Mouse (Mus musculus): ENCODE data around the gene Foxp1. TPM values are rescaled to one million over a fixed set of nuclear protein-coding genes. Genes with fewer than 3 reads are reported as not detected.

The Foxp1 gene
- total RNA-seq, 4 experiments from 2014 or later = 143 to 189 (median 162) TPM

GRCm38 (mm10) chr6:98928365-98928764, 594.2 kb downstream of the Foxp1 start:
- DNase-seq (ENCODE audit: low spot score in 2 of 2) = no peak

GRCm38 (mm10) chr6:98901259-98901658, 621.3 kb downstream of the Foxp1 start:
- DNase-seq (ENCODE audit: low spot score in 2 of 2) = no peak

GRCm38 (mm10) chr6:98878208-98878607, 644.3 kb downstream of the Foxp1 start:
- DNase-seq (ENCODE audit: low spot score in 2 of 2) = no peak

GRCm38 (mm10) chr6:98876401-98876800, 646.1 kb downstream of the Foxp1 start:
- no peak for DNase-seq (ENCODE audit: low spot score in 2 of 2)

Small RNAs within 50 kb of the gene (microRNA-seq; reads per million reads assigned to microRNA genes)
- gene Gm22328 = 0 reads per million in 2 experiments
- 0 reads per million in 2 experiments for gene Gm49348

Other genes starting within 250 kb of the Foxp1 start
- 10 to 100 TPM; 19.5 to 21.7 (median 21.2) TPM for gene Eif4e3, start 144.1 kb upstream of the Foxp1 start, total RNA-seq (2022)
- 1 to 10 TPM; 7.2 to 9.9 (median 9.3) TPM for gene Gm20696, start 144.1 kb upstream of the Foxp1 start, total RNA-seq (2022)
- gene Gpr27, start 170.0 kb upstream of the Foxp1 start, total RNA-seq (2022) = 10 to 100 TPM; 37.6 to 42.5 (median 40.0) TPM
- gene Prok2, start 203.7 kb upstream of the Foxp1 start, total RNA-seq (2022) = 1 to 10 TPM in 2 of 4 experiments, under 1 TPM in 2; 0.33 to 2.9 (median 0.78) TPM

Data from left cerebral cortex, adult 8-10 months (tissue).